Mouse (Mus musculus): ENCODE measurements around the gene 6820408C15Rik. TPM values are rescaled to one million over a fixed set of nuclear protein-coding genes. Genes with fewer than 3 reads are reported as not detected.

6820408C15Rik gene
- polyA plus RNA-seq, 1 experiment from 2014 or later, result 0.21 TPM

DNA sequence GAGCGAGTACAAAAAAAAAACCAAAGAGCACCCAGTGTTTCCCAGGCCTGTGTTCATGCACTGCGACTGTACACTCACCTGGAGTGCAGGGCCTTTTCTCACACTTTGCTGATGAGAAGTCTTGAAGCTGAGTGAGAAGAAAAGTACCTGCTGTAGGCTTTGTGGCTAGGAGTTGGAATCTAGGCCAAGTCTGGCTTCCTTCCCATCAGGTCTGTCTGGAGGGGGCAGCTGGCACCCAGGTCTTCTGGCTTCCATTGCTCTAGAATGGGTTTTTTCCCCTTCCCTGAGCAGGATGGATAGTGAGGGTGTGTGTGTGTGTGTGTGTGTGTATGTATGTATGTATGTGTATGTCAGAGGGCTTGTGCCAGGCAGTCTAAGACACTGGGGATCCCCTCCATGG is 24.4 kb downstream of the 6820408C15Rik start:
- no peak for ATAC-seq (ENCODE audit: low read depth)
- no peak for DNase-seq
- no peaks in the 10 kb centered on the region for H3K27me3 ChIP-seq

DNA sequence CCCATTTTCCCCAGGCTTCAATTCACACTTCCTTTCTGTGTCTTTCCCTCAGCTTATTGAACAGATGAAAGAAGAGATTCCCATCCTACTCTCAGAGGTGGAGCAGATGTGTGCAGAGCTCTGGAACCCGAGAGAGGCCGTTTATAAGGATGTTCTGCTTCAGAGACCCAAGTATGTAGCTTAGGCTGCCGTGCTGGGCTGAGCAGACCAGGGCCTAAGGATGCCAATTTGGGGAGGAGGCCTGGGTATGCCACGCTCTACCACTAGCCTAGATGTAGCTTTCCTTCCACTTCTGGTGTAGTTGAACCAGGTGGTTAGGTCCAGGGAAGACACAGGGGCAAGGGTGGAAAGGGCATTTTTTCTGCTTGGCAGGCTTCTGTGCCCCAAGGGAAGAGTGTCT is 26.9 kb downstream of the 6820408C15Rik start:
- 75% methylated on average over 4 of the region's 4 CpGs for WGBS (ENCODE audit: insufficient replicate concordance)
- Histone ChIP-seq H3K4me3 (replicated peaks) (no peak overlapping the region), H3K9ac (no peak overlapping the region), H3K27me3 (no peaks in the 10 kb centered on the region), H3K4me1 (replicated peaks) (peaks cover 11% of the 10 kb centered on the region), H3K4me2 (no peak overlapping the region), H3K9me3 (replicated peaks) (no peaks in the 10 kb centered on the region), H3K36me3 (no peaks in the 10 kb centered on the region), H3K27ac (no peak overlapping the region)
- ATAC-seq (ENCODE audit: low read depth) (no peak), DNase-seq (no peak)

More for the DNA sequence above, 24.4 kb downstream of the 6820408C15Rik start:
- H3K27ac ChIP-seq, result no peak overlapping the region
- 76% methylated on average over 2 of the region's 2 CpGs for WGBS (ENCODE audit: insufficient replicate concordance)
- no peak overlapping the region for H3K9ac ChIP-seq
- H3K4me3 ChIP-seq (replicated peaks), result no peak overlapping the region
- H3K9me3 ChIP-seq (replicated peaks), result no peaks in the 10 kb centered on the region
- peaks cover 19% of the 10 kb centered on the region for H3K4me1 ChIP-seq (replicated peaks)
- H3K36me3 ChIP-seq, result no peaks in the 10 kb centered on the region
- H3K4me2 ChIP-seq, result no peak overlapping the region

DNA sequence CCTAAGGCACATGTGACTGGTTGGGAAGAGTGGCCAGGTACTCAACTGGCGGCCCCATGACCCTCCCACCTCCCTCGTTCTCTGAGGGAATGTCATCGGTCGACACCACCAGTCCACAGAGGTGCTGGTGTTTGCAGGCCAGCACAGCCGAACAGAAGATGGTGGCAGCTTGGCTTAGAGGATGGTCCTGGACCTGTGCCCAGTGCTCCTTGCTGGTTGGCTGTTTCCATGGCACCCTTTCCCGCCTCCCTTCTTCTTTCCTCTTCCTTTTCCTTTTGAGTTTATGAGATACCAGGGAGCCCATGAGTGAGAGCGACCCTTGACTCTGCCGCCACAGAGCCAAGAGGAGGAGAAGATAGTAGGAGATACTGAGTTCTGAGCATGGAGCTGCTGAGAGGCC is 27.9 kb downstream of the 6820408C15Rik start:
- no peak for DNase-seq
- no peaks in the 10 kb centered on the region for H3K36me3 ChIP-seq

DNA sequence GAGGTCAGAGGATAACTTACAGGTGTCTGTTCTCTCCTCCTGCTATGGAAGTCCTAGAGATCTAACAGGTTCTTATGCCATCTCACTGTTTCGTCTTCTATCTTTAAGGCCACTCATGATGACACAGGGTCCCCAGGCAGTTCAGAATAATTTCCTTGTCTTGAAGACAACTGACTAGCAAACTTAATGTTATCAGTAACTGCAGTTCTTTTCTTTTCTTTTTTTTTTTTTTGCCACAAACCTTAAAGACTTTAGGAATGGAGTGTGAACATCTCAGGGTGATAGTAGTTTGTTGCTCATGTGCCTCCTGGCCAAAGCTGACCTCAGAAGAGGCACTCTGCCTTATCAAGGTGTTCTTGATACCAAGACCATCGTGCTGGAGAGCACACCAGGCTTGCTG is 31.3 kb downstream of the 6820408C15Rik start:
- peaks cover 8% of the 10 kb centered on the region for H3K4me1 ChIP-seq (replicated peaks)
- no peak overlapping the region for H3K9ac ChIP-seq
- H3K36me3 ChIP-seq, result no peaks in the 10 kb centered on the region
- DNase-seq, result no peak
- H3K9me3 ChIP-seq (replicated peaks), result no peaks in the 10 kb centered on the region
- H3K27me3 ChIP-seq, result 0 out of 2 replicates have a peak, but pooled peaks cover 3% of the 10 kb centered on the region
- no peak overlapping the region for H3K4me2 ChIP-seq
- WGBS (ENCODE audit: insufficient replicate concordance), result 13% methylated on average over 2 of the region's 2 CpGs
- H3K4me3 ChIP-seq (replicated peaks), result no peak overlapping the region
- no peak overlapping the region; the same call in 1 of the 2 replicates for H3K27ac ChIP-seq
- ATAC-seq (ENCODE audit: low read depth), result no peak

More for the DNA sequence above, 27.9 kb downstream of the 6820408C15Rik start:
- no peak overlapping the region for H3K4me3 ChIP-seq (replicated peaks)
- no peak overlapping the region for H3K9ac ChIP-seq
- H3K4me1 ChIP-seq (replicated peaks), result peaks cover 8% of the 10 kb centered on the region
- no peaks in the 10 kb centered on the region for H3K27me3 ChIP-seq
- no peak overlapping the region for H3K27ac ChIP-seq
- 64% methylated on average over 8 of the region's 8 CpGs for WGBS (ENCODE audit: insufficient replicate concordance)
- ATAC-seq (ENCODE audit: low read depth), result no peak
- H3K4me2 ChIP-seq, result no peak overlapping the region
- H3K9me3 ChIP-seq (replicated peaks), result no peaks in the 10 kb centered on the region

DNA sequence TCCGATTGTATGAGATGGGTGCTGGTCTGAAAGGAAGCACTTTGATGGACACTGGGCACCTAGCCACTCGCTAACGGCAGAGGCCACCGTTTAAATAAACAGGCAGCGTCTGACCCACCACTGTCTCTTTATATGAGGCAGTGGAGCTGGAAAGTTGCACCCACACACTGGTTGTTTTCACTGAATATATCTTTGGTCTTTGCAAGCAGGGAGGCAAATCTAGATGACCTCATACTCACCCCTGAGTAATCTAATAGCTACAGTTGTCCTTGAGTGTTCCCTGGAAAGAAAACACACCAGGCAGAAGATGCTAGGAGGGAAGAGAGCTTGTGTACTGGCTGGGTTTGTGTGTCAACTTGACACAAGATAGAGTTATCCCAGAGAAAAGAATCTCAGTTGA is 32.1 kb downstream of the 6820408C15Rik start:
- H3K4me1 ChIP-seq (replicated peaks), result peaks cover 8% of the 10 kb centered on the region
- no peak overlapping the region for H3K4me3 ChIP-seq (replicated peaks)
- H3K36me3 ChIP-seq, result no peaks in the 10 kb centered on the region
- no peak overlapping the region for H3K9ac ChIP-seq
- H3K27ac ChIP-seq, result no peak overlapping the region
- ATAC-seq (ENCODE audit: low read depth) (no peak), DNase-seq (no peak)
- H3K4me2 ChIP-seq, result no peak overlapping the region
- H3K9me3 ChIP-seq (replicated peaks), result no peaks in the 10 kb centered on the region
- 52% methylated on average over 5 of the region's 5 CpGs for WGBS (ENCODE audit: insufficient replicate concordance)
- H3K27me3 ChIP-seq, result 0 out of 2 replicates have a peak, but pooled peaks cover 3% of the 10 kb centered on the region

DNA sequence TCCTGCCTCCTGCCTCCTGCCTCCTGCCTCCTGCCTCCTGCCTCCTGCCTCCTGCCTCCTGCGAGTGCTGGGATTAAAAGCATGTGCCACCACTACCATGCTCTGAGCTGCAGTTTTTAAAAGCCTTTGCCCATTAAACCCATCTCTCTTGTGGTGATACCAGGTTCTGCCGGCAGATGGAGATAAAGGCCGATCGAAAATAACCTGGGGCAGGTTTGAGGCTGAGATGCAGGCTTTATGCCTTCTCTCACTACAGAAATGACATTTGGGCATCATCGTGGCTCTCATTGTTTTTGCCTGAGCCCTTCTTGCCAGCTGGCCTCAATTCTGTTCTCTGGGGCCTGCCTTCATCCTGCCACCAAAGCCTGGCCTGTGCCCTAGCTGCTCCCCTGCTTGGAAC is 34.9 kb downstream of the 6820408C15Rik start:
- 6% methylated on average over 5 of the region's 5 CpGs for WGBS (ENCODE audit: insufficient replicate concordance)
- Histone ChIP-seq H3K4me1 (replicated peaks) (peaks cover 8% of the 10 kb centered on the region), H3K27ac (no peak overlapping the region), H3K9me3 (replicated peaks) (no peaks in the 10 kb centered on the region), H3K4me3 (replicated peaks) (no peak overlapping the region), H3K27me3 (0 out of 2 replicates have a peak, but pooled peaks cover 3% of the 10 kb centered on the region), H3K9ac (no peak overlapping the region), H3K36me3 (no peaks in the 10 kb centered on the region), H3K4me2 (no peak overlapping the region)
- DNase-seq (no peak), ATAC-seq (ENCODE audit: low read depth) (no peak)

DNA sequence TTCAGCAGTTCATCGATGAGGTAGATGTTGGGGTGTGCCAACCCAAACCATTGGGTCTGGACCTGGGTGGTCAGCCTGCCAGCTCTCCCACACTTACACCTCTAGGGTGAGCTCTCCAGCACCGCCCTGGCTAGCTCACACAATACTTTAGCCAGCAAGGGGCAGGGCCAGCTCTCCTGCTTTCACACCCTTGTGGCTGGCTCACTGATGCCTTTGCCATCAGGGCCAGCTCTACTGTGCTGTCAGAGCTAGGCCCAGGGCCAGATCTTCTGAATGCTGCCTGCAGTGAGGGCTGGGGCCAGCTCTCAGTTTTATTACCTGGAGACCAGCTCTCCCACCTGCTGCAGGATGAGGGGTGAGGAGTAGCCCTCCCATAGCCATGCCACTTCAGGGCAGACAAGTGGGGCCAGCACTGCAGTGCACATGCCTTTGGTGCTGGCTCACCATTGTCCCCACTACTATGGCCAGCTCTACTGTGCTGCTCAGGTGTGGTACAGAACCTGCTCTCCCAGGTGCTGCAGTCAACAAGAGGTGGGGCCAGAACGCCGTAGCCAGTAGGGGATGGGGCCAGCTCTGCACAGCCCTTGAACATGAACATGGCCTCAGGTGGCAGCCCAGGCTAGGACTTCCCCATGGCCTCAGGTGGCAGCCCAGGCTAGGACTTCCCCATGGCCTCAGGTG is 36.9 kb downstream of the 6820408C15Rik start:
- Histone ChIP-seq H3K4me1 (replicated peaks) (peaks cover 2% of the 10 kb centered on the region), H3K4me2 (no peak overlapping the region), H3K9me3 (replicated peaks) (no peaks in the 10 kb centered on the region), H3K36me3 (no peaks in the 10 kb centered on the region), H3K4me3 (replicated peaks) (no peak overlapping the region), H3K27ac (no peak overlapping the region), H3K27me3 (0 out of 2 replicates have a peak, but pooled peaks cover 3% of the 10 kb centered on the region), H3K9ac (no peak overlapping the region)
- 63% methylated on average over 4 of the region's 4 CpGs for WGBS (ENCODE audit: insufficient replicate concordance)
- no peak for ATAC-seq (ENCODE audit: low read depth)
- DNase-seq, result no peak

DNA sequence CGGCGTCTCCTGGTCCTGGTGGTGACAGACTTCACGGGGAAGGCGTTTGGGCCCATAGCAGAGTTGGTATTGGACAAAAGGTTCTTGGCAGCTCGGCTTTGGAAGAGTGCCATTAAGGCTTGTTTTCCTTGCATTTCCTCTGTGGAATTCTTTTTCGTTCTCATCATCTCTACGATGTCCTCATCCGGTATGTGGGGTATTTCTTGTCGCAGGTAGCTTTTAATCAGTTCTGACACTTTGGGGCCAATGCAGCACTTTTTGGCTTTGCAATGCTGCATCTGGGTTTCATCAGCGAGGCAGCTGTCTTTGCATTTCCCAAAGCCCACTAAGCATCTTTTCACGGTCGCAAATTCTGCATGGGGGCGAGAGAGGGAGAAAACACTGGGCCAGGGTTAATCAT is 43.9 kb downstream of the 6820408C15Rik start:
- no peak overlapping the region for H3K27ac ChIP-seq
- no peak for DNase-seq
- H3K9me3 ChIP-seq (replicated peaks), result no peaks in the 10 kb centered on the region
- no peak overlapping the region for H3K9ac ChIP-seq
- H3K4me1 ChIP-seq (replicated peaks), result no peaks in the 10 kb centered on the region
- H3K4me2 ChIP-seq, result no peak overlapping the region
- no peak for ATAC-seq (ENCODE audit: low read depth)
- 58% methylated on average over 13 of the region's 13 CpGs for WGBS (ENCODE audit: insufficient replicate concordance)
- no peak overlapping the region for H3K4me3 ChIP-seq (replicated peaks)
- H3K36me3 ChIP-seq, result no peaks in the 10 kb centered on the region
- H3K27me3 ChIP-seq, result 0 out of 2 replicates have a peak, but pooled peaks cover 2% of the 10 kb centered on the region

DNA sequence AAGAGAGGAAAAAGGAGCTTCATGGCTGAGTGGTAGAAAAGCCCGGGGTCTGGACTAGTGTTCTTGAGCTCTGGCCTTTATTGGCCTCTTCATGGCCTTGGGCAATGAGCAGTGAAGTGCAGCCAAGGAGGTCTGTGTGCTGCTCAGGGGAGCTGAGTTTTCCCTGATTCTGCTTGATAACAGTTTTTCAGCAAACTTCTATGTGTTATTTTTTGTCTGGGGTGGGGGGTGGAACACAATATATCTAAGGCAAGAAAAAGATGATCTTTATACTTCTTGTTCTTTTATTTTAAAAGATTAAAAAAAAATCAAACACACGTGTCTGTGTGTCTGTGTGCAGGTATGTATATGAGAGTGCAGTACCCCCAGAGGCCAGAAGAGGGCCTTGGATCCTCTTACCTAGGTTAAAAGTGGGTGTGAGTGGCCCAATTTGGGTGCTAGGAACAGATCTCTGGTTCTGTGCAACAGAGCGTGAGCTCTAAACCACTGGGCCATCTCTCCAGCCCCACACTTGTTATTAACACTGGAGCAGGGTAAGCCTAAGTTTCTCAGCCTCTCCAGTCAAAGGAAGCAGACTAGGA is 49.3 kb downstream of the 6820408C15Rik start, which contains the start of gene Defb23:
Defb23 (minus strand) TSS at position 51 of the 581 bp plus-strand sequence.
- Histone ChIP-seq H3K9me3 (replicated peaks) (no peaks in the 10 kb centered on the region), H3K27me3 (no peaks in the 10 kb centered on the region), H3K4me3 (replicated peaks) (no peak within 1 kb of the TSS), H3K36me3 (no peaks in the 10 kb centered on the region), H3K4me1 (replicated peaks) (no peaks in the 10 kb centered on the region), H3K27ac (no peak within 1 kb of the TSS), H3K9ac (no peak within 1 kb of the TSS), H3K4me2 (no peak within 1 kb of the TSS)
- WGBS (ENCODE audit: insufficient replicate concordance), result 72% methylated on average over 3 of the region's 3 CpGs
- ATAC-seq (ENCODE audit: low read depth) (no peak), DNase-seq (no peak)

DNA sequence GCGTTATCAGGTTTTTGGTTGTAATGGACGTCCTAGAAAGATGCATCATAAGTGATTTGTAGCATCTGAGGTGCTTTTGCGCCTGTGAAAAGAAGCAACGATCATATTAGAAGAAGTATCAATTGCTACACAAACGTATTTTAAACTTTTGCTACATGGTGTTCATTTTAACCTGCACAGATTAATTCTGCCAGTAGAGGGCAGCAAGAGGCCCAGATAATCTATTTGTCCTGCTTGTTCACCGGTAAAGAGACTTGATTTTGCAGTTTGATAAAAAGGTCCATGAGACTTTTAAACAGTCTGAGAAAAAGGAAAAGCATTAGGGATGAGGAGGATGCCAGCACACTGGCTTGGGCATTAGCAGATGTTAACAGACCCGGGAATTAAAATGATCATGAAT is 55.6 kb downstream of the 6820408C15Rik start:
- DNase-seq (no peak), ATAC-seq (ENCODE audit: low read depth) (no peak)
- no peak overlapping the region for H3K9ac ChIP-seq
- H3K9me3 ChIP-seq (replicated peaks), result no peaks in the 10 kb centered on the region
- WGBS (ENCODE audit: insufficient replicate concordance), result 25% methylated on average over 7 of the region's 7 CpGs
- no peaks in the 10 kb centered on the region for H3K4me1 ChIP-seq (replicated peaks)
- H3K27ac ChIP-seq, result no peak overlapping the region
- 0 out of 2 replicates have a peak, but pooled peaks cover 3% of the 10 kb centered on the region for H3K27me3 ChIP-seq
- no peak overlapping the region for H3K4me2 ChIP-seq
- H3K4me3 ChIP-seq (replicated peaks), result no peak overlapping the region
- no peaks in the 10 kb centered on the region for H3K36me3 ChIP-seq

DNA sequence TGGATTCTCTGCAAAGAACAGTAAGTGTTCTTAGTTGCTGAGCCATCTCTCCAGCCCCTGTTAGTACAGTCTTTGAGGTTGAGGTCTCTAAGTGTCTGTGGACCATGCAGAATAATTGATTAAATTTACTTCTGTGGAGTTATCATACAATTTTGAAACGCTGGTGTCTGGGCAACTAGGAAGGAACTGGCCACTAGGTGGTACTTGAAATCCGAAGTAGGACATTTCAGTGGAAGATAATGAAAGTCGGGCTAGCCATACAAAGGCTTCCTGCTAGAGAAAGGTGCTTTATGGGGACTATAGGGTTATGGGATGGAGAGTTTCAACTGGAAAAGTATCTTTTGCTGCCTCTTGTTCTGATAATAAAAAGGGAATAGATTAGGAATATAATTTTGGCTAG is 57.0 kb downstream of the 6820408C15Rik start:
- Histone ChIP-seq H3K9me3 (replicated peaks) (no peaks in the 10 kb centered on the region), H3K9ac (no peak overlapping the region), H3K27ac (no peak overlapping the region), H3K4me3 (replicated peaks) (no peak overlapping the region), H3K36me3 (no peaks in the 10 kb centered on the region), H3K4me2 (no peak overlapping the region), H3K27me3 (0 out of 2 replicates have a peak, but pooled peaks cover 3% of the 10 kb centered on the region), H3K4me1 (replicated peaks) (no peaks in the 10 kb centered on the region)
- WGBS (ENCODE audit: insufficient replicate concordance), result 20% methylated on average over 3 of the region's 3 CpGs
- ATAC-seq (ENCODE audit: low read depth) (no peak), DNase-seq (no peak)

DNA sequence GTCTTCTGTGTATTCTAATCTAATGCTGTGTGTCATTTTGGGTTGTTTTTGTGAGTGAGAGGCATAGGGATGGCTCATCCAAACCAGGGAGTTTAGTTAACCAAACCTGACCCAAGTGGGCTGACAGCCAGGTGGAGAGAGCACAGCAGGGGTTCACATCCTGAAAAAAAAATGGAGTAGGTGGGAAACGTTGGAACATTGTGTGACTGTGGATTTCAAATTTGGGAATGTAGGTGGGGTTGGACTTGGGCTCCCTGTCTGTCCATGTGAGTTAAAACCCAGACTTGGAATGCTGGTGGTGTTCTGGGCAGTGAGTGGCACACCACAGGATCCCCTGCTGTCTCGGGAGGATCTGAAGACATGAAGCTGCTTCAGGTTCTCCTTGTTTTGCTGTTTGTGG is 61.4 kb downstream of the 6820408C15Rik start, which contains the start of gene Defb20:
Defb20 (plus strand) TSS at position 301 of the 400 bp plus-strand sequence.
- no peak for DNase-seq
- no peaks in the 10 kb centered on the region for H3K9me3 ChIP-seq (replicated peaks)
- H3K9ac ChIP-seq, result no peak within 1 kb of the TSS
- H3K4me2 ChIP-seq, result no peak within 1 kb of the TSS
- no peak within 1 kb of the TSS for H3K27ac ChIP-seq
- H3K4me3 ChIP-seq (replicated peaks), result no peak within 1 kb of the TSS
- no peaks in the 10 kb centered on the region for H3K4me1 ChIP-seq (replicated peaks)
- 0 out of 2 replicates have a peak, but pooled peaks cover 3% of the 10 kb centered on the region for H3K27me3 ChIP-seq
- WGBS (ENCODE audit: insufficient replicate concordance), result 46% methylated on average over 2 of the region's 2 CpGs
- no peak for ATAC-seq (ENCODE audit: low read depth)
- no peaks in the 10 kb centered on the region for H3K36me3 ChIP-seq
